In the genomic region with DNA sequence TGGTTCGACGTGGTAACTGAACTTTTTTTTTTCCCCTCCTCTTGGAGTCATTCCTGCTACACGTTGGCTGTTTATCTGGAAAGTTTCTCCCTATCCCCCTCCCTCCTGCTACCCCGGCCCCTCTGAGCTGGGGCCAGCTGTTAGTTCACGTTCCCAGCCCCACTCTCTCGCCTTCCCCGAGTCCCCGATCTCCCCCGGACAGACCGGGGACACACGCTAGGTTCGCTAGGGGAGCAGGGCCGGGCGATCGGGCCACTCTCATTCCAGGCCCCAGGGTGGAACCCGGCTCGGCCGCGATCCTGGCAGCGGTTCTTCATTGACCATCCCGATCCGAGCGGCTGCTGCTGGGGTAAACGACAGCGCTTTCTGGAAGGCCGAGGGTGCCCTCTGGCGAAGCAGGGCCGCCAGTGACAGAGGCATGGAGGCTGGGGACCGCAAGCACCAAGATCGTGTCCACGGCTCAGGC, we compare ENCODE assay signal across 8 mouse cellular contexts. TPM values are rescaled to one million over a fixed set of nuclear protein-coding genes. Genes with fewer than 3 reads are reported as not detected.
DNase-seq lines count a peak whose midpoint lies in the region; ATAC-seq lines count a peak whose summit lies in the region.

No protein-coding gene starts in this region.

- no peaks in the 10 kb centered on the region for H3K9me3 ChIP-seq in intestine, embryonic 15.5 days

- intact Hi-C loops in gastrocnemius, postnatal 36 days (cut with DNase I): loop anchor here (2.0 to 5.0 kb wide), 5 partner anchors 37 to 230 kb away; no protein-coding TSS in a partner anchor
- intact Hi-C loops in left cerebral cortex, postnatal 25 days (cut with DNase I): loop anchor here (1.0 to 10.0 kb wide), 7 partner anchors 57 to 334 kb away; a partner anchor contains a TSS

- peak; percentile 94 to 98 for DNase-seq in adrenal gland, adult (ENCODE audit: inconsistent age in 2 of 2, low spot score in 1 of 2)
- DNase-seq in embryo, embryonic 10 days (ENCODE audit: low spot score): peak; percentile 95
- DNase-seq in gastrocnemius, postnatal 36 days: peak; percentile 92 to 94
- peak; percentile 90 to 93 for DNase-seq in left cerebral cortex, postnatal 25 days (ENCODE audit: low spot score in 2 of 2)
- peak; percentile 91 for DNase-seq in mesoderm, embryonic 11.5 days (ENCODE audit: low read depth, low spot score)
- peak; percentile 89 for DNase-seq in right cerebral cortex, postnatal 25 days
- DNase-seq in urinary bladder, postnatal 4 days (ENCODE audit: low spot score in 2 of 2): peak; percentile 88 to 94

- peak overlapping the region; percentile 92 for H3K4me2 ChIP-seq in intestine, embryonic 15.5 days (replicated peaks)

- peaks cover 15% of the 10 kb centered on the region for H3K4me1 ChIP-seq in intestine, embryonic 15.5 days (replicated peaks)

- peak overlapping the region; percentile 54 for H3K9ac ChIP-seq in intestine, embryonic 15.5 days

- H3K27me3 ChIP-seq in intestine, embryonic 15.5 days (replicated peaks): 0 out of 2 replicates have a peak, but pooled peaks cover 2% of the 10 kb centered on the region

- H3K27ac ChIP-seq in intestine, embryonic 15.5 days: peak overlapping the region; percentile 93

- no peaks in the 10 kb centered on the region for H3K36me3 ChIP-seq in intestine, embryonic 15.5 days

- peak overlapping the region; percentile 52 for H3K4me3 ChIP-seq in intestine, embryonic 15.5 days (replicated peaks)

- WGBS in intestine, embryonic 15.5 days: under 1% methylated on average over 31 of the region's 31 CpGs

- peak; percentile 82 for ATAC-seq in intestine, embryonic 15.5 days

RNA-seq across cellular contexts. Expression of a gene that starts 0.4 kb away (rescaled TPM):
- 10 to 100 TPM; 26.0 to 31.0 TPM for total RNA-seq in gastrocnemius, postnatal 36 days (2021)
- 22.8 and 23.4 TPM in 2 replicates for polyA plus RNA-seq in intestine, embryonic 15.5 days (2015; fragmentation: Nextera tagmentation; extraction: Ambion mirVana)
- total RNA-seq in left cerebral cortex, postnatal 25 days (2021): 10 to 100 TPM; 13.9 to 15.2 TPM

RNA-seq across cellular contexts. Expression of a gene that starts 3.1 kb away (rescaled TPM):
- total RNA-seq in gastrocnemius, postnatal 36 days (2021): 1 to 10 TPM; 7.8 to 9.0 TPM
- polyA plus RNA-seq in intestine, embryonic 15.5 days (2015; fragmentation: Nextera tagmentation; extraction: Ambion mirVana): 69.2 and 73.7 TPM in 2 replicates
- total RNA-seq in left cerebral cortex, postnatal 25 days (2021): 10 to 100 TPM; 11.7 to 13.1 TPM

Comparison
In these comparisons a context has a peak if more than half of its experiments do, and no peak if none do; other contexts are left out.
1. Peak in every context shown above with its lines: DNase-seq, ATAC-seq, H3K4me3 ChIP-seq and H3K27ac ChIP-seq.